Mouse (Mus musculus) C2C12 (cell line): ENCODE measurements around the gene Aldh1l1.

Source experiments
- CTCF ChIP-seq: IDR thresholded peaks from one replicate; pipeline ENCODE4 v1.5.1; 2011; ENCODE audit not compliant: control insufficient read depth, insufficient read depth, insufficient read length
- MAX ChIP-seq: IDR thresholded peaks from one replicate; pipeline ENCODE4 v1.6.1; 2011; ENCODE audit warnings: mild to moderate bottlenecking, control low read depth
- MYOG ChIP-seq: IDR thresholded peaks from one replicate; pipeline ENCODE4 v1.6.1; 2011; ENCODE audit not compliant: control insufficient read depth, insufficient read length; ENCODE audit errors: extremely low read depth
- USF1 ChIP-seq: IDR thresholded peaks from one replicate; pipeline ENCODE4 v1.6.1; 2011; ENCODE audit warnings: low read depth, mild to moderate bottlenecking, control low read depth, moderate library complexity

DNA sequence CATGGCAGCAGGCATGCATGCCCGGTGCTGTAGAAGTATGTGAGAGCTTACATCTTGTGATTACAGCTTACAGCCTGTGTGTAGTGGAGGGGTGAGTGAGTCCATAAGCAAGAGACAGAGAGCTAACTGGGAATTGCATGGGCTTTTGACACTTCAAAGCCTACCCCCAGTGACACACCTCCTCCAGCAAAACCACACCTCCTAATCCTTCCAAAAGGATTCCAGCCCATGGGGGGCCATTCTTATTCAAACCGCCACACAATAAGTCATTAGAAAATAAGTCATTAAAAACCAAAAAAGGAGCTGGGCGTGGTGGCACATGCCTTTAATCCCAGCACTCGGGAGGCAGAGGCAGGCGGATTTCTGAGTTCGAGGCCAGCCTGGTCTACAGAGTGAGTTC lies 162.2 kb downstream of the Aldh1l1 start:
- no peak for TF ChIP-seq MYOG
- no peak for TF ChIP-seq CTCF
- no peak for TF ChIP-seq MAX
- no peak for TF ChIP-seq USF1
